Mouse (Mus musculus): ENCODE results near the gene Gm45021.
A peak's percentile ranks its signal among the peaks of the same experiment; 100 is the strongest.

Gene Gm45021

GRCm38 (mm10) chr6:48589194-48589750, at the start of gene Gm45021:
Gm45021 (plus strand) TSS chr6:48589610.
- DNase-seq, result no peak

GRCm38 (mm10) chr6:48539860-48540259, 49.5 kb upstream of the Gm45021 start:
- no peak for DNase-seq

- no peak for DNase-seq
These were observed 48.7 kb upstream of the Gm45021 start for GRCm38 (mm10) chr6:48540721-48541120.

DNA sequence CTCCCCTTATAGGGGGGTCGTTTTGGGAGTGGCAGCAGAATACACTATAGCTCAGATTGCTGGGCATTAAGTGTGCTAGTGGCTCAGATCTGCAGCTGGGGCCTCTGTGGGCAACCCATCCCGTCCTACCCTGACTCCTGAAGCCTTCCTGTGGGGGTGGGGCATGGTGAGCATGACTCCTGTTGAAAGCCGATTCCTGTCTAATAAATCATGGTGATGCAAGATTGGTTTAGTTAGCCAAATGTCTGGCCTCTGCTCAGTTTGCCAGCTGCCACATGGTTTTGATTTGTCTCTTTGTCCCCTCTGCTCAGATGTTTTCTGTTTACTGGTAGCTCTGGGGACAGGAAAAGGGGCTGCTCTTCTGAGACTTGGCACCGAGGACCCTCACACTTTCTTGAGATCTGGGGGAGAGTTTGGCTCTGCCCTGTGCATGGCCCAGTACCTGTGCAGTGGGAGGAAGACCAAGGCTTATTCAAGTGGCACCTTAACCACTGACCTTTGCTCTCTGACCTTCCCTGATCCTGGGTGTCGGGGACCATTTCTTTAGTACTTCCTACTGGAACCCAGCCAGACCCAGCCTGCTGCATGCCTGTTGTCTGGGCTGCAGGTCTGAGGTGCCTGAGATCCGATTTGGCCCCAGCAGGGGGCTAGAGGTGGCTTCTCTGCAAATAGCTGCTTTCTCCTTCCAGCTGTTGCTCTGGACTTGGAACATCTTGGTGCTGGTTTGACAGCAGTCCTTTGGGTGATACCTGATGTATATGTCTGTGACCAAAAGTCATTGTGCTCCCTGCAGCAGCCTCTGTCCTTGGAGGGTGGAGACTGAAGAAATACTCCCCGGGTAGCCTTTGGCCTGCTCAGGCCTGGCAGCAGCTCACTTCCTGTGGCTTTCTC, 47.6 kb upstream of the Gm45021 start:
- no peak for DNase-seq

DNA sequence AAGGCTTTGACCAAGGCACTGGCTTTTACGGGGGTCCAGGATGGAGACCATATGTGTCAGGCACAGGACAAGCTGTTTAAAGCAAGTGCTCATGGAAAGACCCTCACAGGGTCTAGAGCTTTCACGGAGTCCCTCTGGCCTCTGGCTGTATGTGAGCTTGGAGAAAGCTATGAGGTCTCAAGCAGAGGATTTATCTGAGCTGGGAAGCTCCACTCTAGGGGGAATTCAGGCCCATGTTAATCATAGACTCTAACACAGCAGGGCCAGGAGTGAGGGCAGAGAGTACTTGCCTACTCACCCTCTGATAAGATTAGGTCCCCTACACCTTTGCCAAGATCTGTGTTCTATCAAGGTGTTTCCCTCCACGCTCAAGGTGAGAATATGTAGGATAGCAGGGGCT, 46.8 kb upstream of the Gm45021 start:
- no peak for DNase-seq

- no peak for DNase-seq
These were observed 44.2 kb upstream of the Gm45021 start for GRCm38 (mm10) chr6:48545251-48545650.

DNA sequence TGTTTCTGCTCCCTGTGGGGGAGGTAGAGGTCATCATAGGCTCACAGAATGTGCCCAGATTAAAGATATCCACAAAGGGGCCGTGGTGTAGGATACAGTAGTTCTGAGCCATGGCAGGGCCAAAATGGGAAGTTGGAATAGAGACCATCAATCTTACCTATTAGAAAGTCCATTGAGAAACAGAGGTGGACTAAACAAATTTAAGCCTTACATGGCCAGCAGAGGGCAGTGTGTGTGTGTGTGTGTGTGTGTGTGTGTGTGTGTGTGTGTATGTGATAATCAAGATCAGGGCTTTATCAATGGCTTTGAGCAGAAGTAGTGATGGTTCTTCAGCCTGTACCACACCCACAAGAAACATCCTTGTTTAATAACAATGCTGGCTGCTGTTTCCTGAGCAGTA, 43.1 kb upstream of the Gm45021 start:
- peak; percentile 58 for DNase-seq

DNA sequence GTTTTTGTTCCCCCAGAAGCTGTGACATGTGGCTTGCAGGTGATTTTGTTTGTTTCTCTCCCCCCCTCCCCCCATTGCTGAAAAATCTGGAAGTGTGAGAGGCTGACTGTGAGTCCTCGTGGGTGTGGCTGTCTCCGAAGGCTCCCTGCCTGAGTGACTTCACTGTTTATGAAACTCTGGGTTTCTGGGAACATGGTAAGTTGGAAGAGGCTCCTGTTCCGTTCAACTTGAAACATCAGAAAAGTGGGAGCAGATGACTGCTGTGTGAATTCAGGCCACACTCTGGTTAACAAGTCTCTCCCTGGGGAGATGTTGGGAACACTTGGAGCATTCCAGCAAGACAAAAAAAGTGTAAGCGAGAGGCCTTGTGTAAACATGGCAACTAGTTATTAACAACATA, 42.6 kb upstream of the Gm45021 start:
- no peak for DNase-seq

DNA sequence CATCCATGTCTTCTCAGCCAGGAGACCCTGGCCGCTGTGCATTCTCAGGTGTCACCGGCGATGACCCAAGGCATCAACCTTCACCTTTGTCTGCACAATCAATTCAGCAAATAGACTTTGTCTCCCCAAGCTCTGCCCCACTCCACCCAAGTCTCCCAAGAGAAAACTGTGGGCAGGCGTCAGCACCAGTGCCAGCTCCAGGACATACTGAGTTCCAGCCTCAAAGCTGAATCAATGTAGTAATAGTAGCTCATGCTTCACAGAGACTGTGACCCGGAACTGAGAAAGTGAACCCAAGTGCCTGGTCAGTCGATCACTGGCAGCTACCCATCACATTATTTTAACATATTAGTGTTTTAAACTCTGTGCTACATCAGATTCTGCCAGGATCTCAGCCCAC, 41.1 kb upstream of the Gm45021 start:
- DNase-seq, result no peak

- DNase-seq, result peak; percentile 75
These were observed 36.5 kb upstream of the Gm45021 start for GRCm38 (mm10) chr6:48552918-48553317.

- DNase-seq, result no peak
These were observed 35.6 kb upstream of the Gm45021 start for GRCm38 (mm10) chr6:48553819-48554218.

DNA sequence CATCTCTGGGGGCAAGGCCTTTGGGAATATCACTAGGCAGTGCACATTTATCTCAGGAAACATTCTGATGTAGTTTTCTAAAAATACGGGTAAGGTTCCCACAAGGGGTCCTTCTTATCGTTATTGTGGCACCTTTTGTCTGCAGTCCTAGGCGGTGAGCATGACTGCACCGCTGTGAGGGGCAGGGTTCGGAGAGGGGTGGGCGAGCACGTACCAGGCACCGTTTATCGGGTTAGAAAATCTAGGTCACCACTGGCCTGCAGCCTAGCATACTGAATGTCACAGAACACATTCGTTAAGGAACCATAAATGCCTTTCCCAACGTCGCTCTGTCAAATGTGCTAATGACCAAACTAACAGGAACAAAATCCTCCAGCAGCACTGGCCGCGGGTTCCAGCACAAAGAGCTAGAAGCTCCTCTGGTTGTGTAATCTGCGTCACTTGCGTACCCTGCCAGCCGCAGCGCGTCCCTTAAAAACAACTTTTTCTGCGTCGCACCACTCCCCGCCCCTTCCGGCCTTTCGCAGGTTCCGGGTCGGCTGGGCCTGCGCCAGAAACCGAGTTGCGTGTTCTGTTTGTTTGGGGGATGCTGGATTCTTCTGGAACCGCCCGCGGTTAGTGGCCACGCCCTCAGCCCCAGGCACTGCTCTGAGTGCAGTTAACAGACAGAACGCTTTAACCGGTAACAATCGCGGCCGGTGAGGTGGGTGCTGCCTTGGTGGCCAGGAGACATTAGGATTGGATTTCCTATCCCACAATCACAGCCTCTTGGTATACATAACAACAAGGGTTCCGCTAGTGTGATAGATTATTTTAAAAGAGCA, 34.9 kb upstream of the Gm45021 start, which contains the start of gene Lrrc61:
Gene Lrrc61 (plus strand): TSS at position 517 of the 824 bp plus-strand sequence.
- DNase-seq, result peak; percentile 89

- DNase-seq, result peak; percentile 26
These were observed 34.1 kb upstream of the Gm45021 start for GRCm38 (mm10) chr6:48555104-48555890.

DNA sequence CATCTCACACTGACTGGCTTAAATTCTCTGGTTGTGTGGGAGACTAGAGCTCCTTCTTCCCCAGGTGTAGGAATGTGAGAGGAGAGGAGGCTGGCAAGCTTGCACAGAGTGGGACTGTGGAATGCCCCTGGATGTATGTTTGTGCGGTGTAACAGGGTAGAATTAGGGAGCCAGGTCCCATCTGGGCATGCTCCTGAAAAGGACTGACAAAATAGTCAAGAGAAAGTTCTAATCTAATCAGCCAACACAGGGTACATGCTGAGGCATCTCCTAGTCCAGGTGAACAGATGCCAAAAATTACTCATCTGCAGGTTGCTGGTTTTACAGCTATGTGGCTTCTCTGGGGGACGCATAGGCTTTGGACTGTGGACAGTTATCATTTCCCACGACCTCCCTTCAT, 33.5 kb upstream of the Gm45021 start:
- no peak for DNase-seq

DNA sequence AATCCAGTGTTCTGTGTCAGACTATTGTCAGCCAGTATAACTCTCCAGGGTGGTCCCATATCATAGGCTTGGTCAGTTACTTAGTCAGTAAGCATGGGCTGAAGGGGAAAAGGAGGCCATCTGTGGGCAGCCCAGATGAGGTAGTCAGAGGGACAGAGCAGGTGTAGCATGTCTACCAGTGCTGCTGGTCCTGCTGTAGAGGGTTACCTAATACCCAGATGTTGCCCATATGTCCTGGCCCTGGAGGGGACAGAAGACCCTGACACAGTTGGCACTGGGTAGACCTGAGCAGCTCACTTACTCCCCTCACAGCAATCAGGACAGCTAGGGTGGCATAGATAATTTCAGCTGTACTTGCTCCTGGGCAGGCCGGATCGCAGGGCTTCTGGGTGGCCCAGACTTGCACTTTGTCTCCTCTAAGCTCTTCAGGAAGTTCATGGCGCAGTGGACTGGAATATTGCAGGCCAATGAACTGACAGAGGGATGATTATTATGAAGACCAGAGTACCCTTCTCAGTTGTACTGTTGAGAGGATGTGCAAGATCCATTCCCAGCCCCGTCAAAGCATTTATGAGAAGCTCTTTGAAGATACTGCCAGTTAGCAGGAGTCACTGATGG, 23.6 kb upstream of the Gm45021 start:
- DNase-seq, result no peak

- no peak for DNase-seq
These were observed 23.1 kb upstream of the Gm45021 start for GRCm38 (mm10) chr6:48566312-48566711.

- no peak for DNase-seq
These were observed 21.1 kb upstream of the Gm45021 start for GRCm38 (mm10) chr6:48568036-48568984.

DNA sequence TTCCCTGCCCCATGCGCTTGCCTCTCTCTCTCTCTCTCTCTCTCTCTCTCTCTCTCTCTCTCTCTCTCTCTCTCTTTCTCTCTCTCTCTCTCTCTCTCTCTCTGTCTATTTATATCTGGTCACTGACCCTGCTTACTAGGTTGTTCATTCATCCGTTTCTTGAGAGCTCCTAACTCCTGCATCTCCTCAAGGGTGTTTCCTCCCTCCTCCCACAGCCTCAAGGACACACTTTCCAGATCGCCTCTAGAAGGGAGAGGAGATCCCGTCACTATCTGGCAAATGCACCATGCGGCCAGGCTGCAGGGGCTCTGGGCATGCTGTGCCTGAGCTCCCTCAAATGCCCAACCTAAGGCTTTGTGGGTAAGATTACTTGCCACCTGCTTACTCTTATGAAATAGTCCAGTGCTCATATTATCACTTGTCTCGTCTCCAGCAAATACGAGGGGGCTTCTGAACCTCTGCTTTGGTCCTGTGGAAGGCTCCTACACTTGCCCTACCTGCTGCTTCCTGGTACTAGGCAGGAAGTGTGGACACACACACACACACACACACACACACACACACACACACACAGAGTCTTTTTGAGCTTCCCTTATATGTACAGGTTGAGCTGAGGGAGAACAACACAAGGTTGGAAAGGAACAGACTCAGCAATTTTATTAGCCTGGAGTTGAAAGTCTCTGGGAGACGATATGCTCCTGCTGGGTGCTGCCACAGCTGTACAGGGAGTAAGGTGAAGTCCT, 20.2 kb upstream of the Gm45021 start:
- no peak for DNase-seq

GRCm38 (mm10) chr6:48572014-48572413, 17.4 kb upstream of the Gm45021 start:
- DNase-seq, result no peak

DNA sequence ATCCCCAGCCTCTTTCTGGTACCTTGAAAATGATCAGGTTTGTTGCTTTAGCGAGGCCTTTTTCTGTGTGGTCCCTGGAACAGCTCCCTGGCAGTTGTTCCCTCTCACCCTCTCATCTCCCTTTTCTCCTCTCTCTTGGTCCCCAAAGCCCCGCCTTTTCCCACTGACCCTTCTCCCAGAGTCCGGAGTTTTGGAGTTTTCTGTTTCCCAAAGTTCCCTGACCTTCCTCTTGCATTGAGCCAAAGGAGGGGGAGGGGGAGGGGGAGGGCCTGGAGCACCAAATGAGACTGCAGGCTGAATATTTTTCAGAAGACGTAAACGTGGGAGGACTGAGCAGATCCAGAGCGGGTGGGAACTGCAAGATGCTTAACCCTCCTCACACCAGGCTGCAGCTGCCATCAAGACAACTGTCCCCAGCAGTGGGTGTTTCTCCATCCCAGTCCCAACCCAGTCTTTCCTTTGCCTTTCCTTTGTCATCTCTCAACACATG, 16.8 kb upstream of the Gm45021 start, which contains the start of gene Rarres2:
Gene Rarres2 (minus strand): TSS at position 218 of the 490 bp plus-strand sequence.
- DNase-seq, result no peak
